8 mouse cellular contexts compared by ENCODE assay signal in genomic region chr19:11770205-11770892, GRCm38 (mm10). TPM values are rescaled to one million over a fixed set of nuclear protein-coding genes. Genes with fewer than 3 reads are reported as not detected.
A peak's percentile ranks its signal among the peaks of the same experiment; 100 is the strongest.
DNase-seq lines count a peak whose midpoint lies in the region; ATAC-seq lines count a peak whose summit lies in the region.

Gene Mrpl16, plus strand, starts transcription at chr19:11770391.

- no peaks in the 10 kb centered on the region for H3K9me3 ChIP-seq in intestine, embryonic 14.5 days (ENCODE audit: control insufficient read depth, low read length)

- WGBS in intestine, embryonic 14.5 days, result under 1% methylated on average over 30 of the region's 30 CpGs

- ATAC-seq in intestine, embryonic 14.5 days (replicated peaks; ENCODE audit: low FRiP score, low TSS enrichment, low read depth), result peak; percentile 92

- H3K4me1 ChIP-seq in intestine, embryonic 14.5 days (replicated peaks; ENCODE audit: control insufficient read depth, insufficient read depth, low read length), result peaks cover 6% of the 10 kb centered on the region

- H3K4me2 ChIP-seq in intestine, embryonic 14.5 days (ENCODE audit: low read length), result peak within 1 kb of the TSS; percentile 79

- H3K9ac ChIP-seq in intestine, embryonic 14.5 days (ENCODE audit: low read length), result peak within 1 kb of the TSS; percentile 65

- peak; percentile 80 to 83 for DNase-seq in adrenal gland, adult 18-20 months (ENCODE audit: low spot score in 2 of 2)
- DNase-seq in embryo, embryonic 11 days, result peak; percentile 95
- peak; percentile 82 for DNase-seq in gastrocnemius, postnatal 25 days
- peak; percentile 96 for DNase-seq in intestine, embryonic 14.5 days (ENCODE audit: low spot score)
- DNase-seq in left cerebral cortex, postnatal 14 days (ENCODE audit: low spot score in 2 of 2), result peak; percentile 93
- peak; percentile 95 for DNase-seq in mesoderm, embryonic 11.5 days (ENCODE audit: low read depth, low spot score)
- DNase-seq in right cerebral cortex, postnatal 36 days (ENCODE audit: low spot score in 2 of 2), result peak; percentile 82 to 83
- DNase-seq in yolk sac, embryonic 10.5 days (ENCODE audit: low spot score), result peak; percentile 90

- H3K4me3 ChIP-seq in intestine, embryonic 14.5 days (ENCODE audit: low read depth, low read length), result peak within 1 kb of the TSS; percentile 58

- no peaks in the 10 kb centered on the region for H3K27me3 ChIP-seq in intestine, embryonic 14.5 days (replicated peaks; ENCODE audit: control insufficient read depth, insufficient read depth, low read length)

- peaks cover 30% of the 10 kb centered on the region for H3K36me3 ChIP-seq in intestine, embryonic 14.5 days (ENCODE audit: control insufficient read depth, insufficient read depth, low read length)

- intact Hi-C loops in left cerebral cortex, postnatal 14 days (cut with DNase I), result no loop called here

- peak within 1 kb of the TSS; percentile 68 for H3K27ac ChIP-seq in intestine, embryonic 14.5 days (ENCODE audit: low read depth)

RNA-seq across cellular contexts. Expression of gene Mrpl16, which starts in this region (rescaled TPM):
- 10 to 100 TPM; 63.6 to 72.3 TPM for total RNA-seq in adrenal gland, adult 18-20 months (2021)
- total RNA-seq in gastrocnemius, postnatal 25 days (2021), result 10 to 100 TPM; 53.1 to 57.1 TPM
- 67.1 and 67.8 TPM in 2 replicates for polyA plus RNA-seq in intestine, embryonic 14.5 days (2014; fragmentation: Nextera tagmentation; extraction: Ambion mirVana)
- total RNA-seq in left cerebral cortex, postnatal 14 days (2021), result 10 to 100 TPM; 40.1 to 43.7 TPM

Comparison
In these comparisons a context has a peak if more than half of its experiments do, and no peak if none do; other contexts are left out.
1. Peak in every context shown above with its lines: DNase-seq, ATAC-seq, H3K4me3 ChIP-seq and H3K27ac ChIP-seq.